Mouse (Mus musculus) heart, embryonic 11.5 days (tissue): ENCODE measurements around the gene Zeb2. TPM values are rescaled to one million over a fixed set of nuclear protein-coding genes. Genes with fewer than 3 reads are reported as not detected.

Experiments
- ATAC-seq: fragments of 200-750 bp; cut with Nextera tagmentation; replicated peaks from 2 replicates; pipeline ENCODE4 v1.8.0; 2017; ENCODE audit warnings: moderate library complexity; ENCODE audit not compliant: insufficient number of reproducible peaks, low FRiP score, low TSS enrichment
- H3K27ac ChIP-seq: fragments of 300-500 bp; sonication (generic); 2 replicates; pipeline ENCODE4 v1.5.1; 2014; ENCODE audit warnings: mild to moderate bottlenecking, low read depth, low read length
- H3K27me3 ChIP-seq: fragments of 300-500 bp; sonication (generic); 2 replicates; pipeline ENCODE4 v1.6.1; 2014; ENCODE audit warnings: mild to moderate bottlenecking, low read length, mixed read lengths; ENCODE audit not compliant: control insufficient read depth, insufficient read depth
- H3K36me3 ChIP-seq: fragments of 300-500 bp; sonication (generic); 2 replicates; pipeline ENCODE4 v1.6.1; 2014; ENCODE audit warnings: mild to moderate bottlenecking, low read length, moderate library complexity, mixed read lengths; ENCODE audit not compliant: control insufficient read depth, insufficient read depth
- H3K4me1 ChIP-seq: fragments of 300-500 bp; sonication (generic); 2 replicates; pipeline ENCODE4 v1.6.1; 2014; ENCODE audit warnings: low read length; ENCODE audit not compliant: control insufficient read depth, insufficient read depth
- H3K4me2 ChIP-seq: fragments of 300-500 bp; sonication (generic); 2 replicates; pipeline ENCODE4 v1.6.1; 2014; ENCODE audit warnings: mild to moderate bottlenecking, moderate library complexity
- H3K4me3 ChIP-seq: fragments of 300-500 bp; sonication (generic); 2 replicates; pipeline ENCODE4 v1.5.1; 2014; ENCODE audit warnings: low read depth, low read length
- H3K9ac ChIP-seq: fragments of 300-500 bp; sonication (generic); 2 replicates; pipeline ENCODE4 v1.6.1; 2014; ENCODE audit warnings: mild to moderate bottlenecking, low read depth, low read length, moderate library complexity
- H3K9me3 ChIP-seq: fragments of 300-500 bp; sonication (generic); replicated peaks from 2 replicates; pipeline ENCODE4 v1.6.1; 2016; ENCODE audit warnings: low read length; ENCODE audit not compliant: control insufficient read depth
- WGBS: fragments of 180-500 bp; shearing (Covaris S2); extraction: QIAGEN DNeasy Blood & Tissue Kit; methylation state at CpG from one replicate; pipeline ENCODE4 v1.1.7; 2014; ENCODE audit not compliant: insufficient replicate concordance; 5-methylcytosine and 5-hydroxymethylcytosine counted together
- polyA plus RNA-seq: library from polyadenylated mRNA; unstranded; fragments of >200 nt; fragmentation: Nextera tagmentation; extraction: Ambion mirVana; gene quantifications from 2 replicates; pipeline ENCODE4 v1.2.1, GENCODE M21; 2014

The Zeb2 gene
- polyA plus RNA-seq, 1 experiment from 2014 or later, result 27.5 TPM

- no peak overlapping the region for H3K4me3 ChIP-seq
- no peak for ATAC-seq
- H3K36me3 ChIP-seq, result no peaks in the 10 kb centered on the region
- H3K27me3 ChIP-seq, result no peaks in the 10 kb centered on the region
- peaks cover 30% of the 10 kb centered on the region for H3K4me1 ChIP-seq
- H3K4me2 ChIP-seq, result no peak overlapping the region
- H3K27ac ChIP-seq, result no peak overlapping the region
- 59% methylated on average over 6 of the region's 6 CpGs for WGBS
- no peaks in the 10 kb centered on the region for H3K9me3 ChIP-seq
- H3K9ac ChIP-seq, result no peak overlapping the region
Observed at GRCm38 (mm10) chr2:45070612-45071276, 46.5 kb downstream of the Zeb2 start.

- Histone ChIP-seq H3K27me3 (no peaks in the 10 kb centered on the region), H3K36me3 (no peaks in the 10 kb centered on the region), H3K9ac (no peak overlapping the region), H3K9me3 (no peaks in the 10 kb centered on the region), H3K4me2 (no peak overlapping the region), H3K27ac (0 out of 2 replicates have a peak overlapping the region, but pooled peaks have one; percentile 29), H3K4me1 (peaks cover 30% of the 10 kb centered on the region), H3K4me3 (no peak overlapping the region)
- ATAC-seq, result no peak
- WGBS, result 87% methylated on average over 7 of the region's 7 CpGs
Observed at GRCm38 (mm10) chr2:45068792-45069550, 48.2 kb downstream of the Zeb2 start.

- H3K4me3 ChIP-seq, result no peak overlapping the region
- WGBS, result 7% methylated on average over 5 of the region's 5 CpGs
- peak overlapping the region; percentile 38; the same call in 1 of the 2 replicates for H3K4me2 ChIP-seq
- peak; percentile 57; the same call in 1 of the 2 replicates for ATAC-seq
- no peaks in the 10 kb centered on the region for H3K9me3 ChIP-seq
- peaks cover 45% of the 10 kb centered on the region for H3K4me1 ChIP-seq
- no peaks in the 10 kb centered on the region for H3K36me3 ChIP-seq
- H3K27me3 ChIP-seq, result no peaks in the 10 kb centered on the region
- peak overlapping the region; percentile 80 for H3K27ac ChIP-seq
- 0 out of 2 replicates have a peak overlapping the region, but pooled peaks have one; percentile 4 for H3K9ac ChIP-seq
Observed at GRCm38 (mm10) chr2:45067116-45067515, 50.1 kb downstream of the Zeb2 start.

GRCm38 (mm10) chr2:45063300-45063890 is 53.8 kb downstream of the Zeb2 start:
- peak overlapping the region; percentile 35; the same call in 1 of the 2 replicates for H3K27ac ChIP-seq

GRCm38 (mm10) chr2:45062136-45062535 is 55.1 kb downstream of the Zeb2 start:
- Histone ChIP-seq H3K4me3 (no peak overlapping the region), H3K9me3 (no peaks in the 10 kb centered on the region), H3K27me3 (no peaks in the 10 kb centered on the region), H3K9ac (no peak overlapping the region), H3K4me1 (peaks cover 45% of the 10 kb centered on the region), H3K4me2 (no peak overlapping the region), H3K36me3 (no peaks in the 10 kb centered on the region), H3K27ac (no peak overlapping the region)
- no peak for ATAC-seq
- WGBS, result 76% methylated on average over 6 of the region's 6 CpGs

More at GRCm38 (mm10) chr2:45063300-45063890, 53.8 kb downstream of the Zeb2 start:
- no peaks in the 10 kb centered on the region for H3K9me3 ChIP-seq
- no peak for ATAC-seq
- H3K27me3 ChIP-seq, result no peaks in the 10 kb centered on the region
- no peak overlapping the region for H3K9ac ChIP-seq
- WGBS, result 31% methylated on average over 7 of the region's 7 CpGs
- H3K36me3 ChIP-seq, result no peaks in the 10 kb centered on the region
- H3K4me2 ChIP-seq, result no peak overlapping the region
- H3K4me1 ChIP-seq, result peaks cover 47% of the 10 kb centered on the region
- H3K4me3 ChIP-seq, result no peak overlapping the region

GRCm38 (mm10) chr2:45060768-45061167 is 56.4 kb downstream of the Zeb2 start:
- Histone ChIP-seq H3K4me2 (no peak overlapping the region), H3K36me3 (no peaks in the 10 kb centered on the region), H3K9ac (no peak overlapping the region), H3K9me3 (no peaks in the 10 kb centered on the region), H3K27ac (no peak overlapping the region), H3K27me3 (no peaks in the 10 kb centered on the region), H3K4me3 (no peak overlapping the region), H3K4me1 (peaks cover 54% of the 10 kb centered on the region)
- no peak for ATAC-seq
- 73% methylated on average over 4 of the region's 4 CpGs for WGBS

GRCm38 (mm10) chr2:45060202-45060601 is 57.0 kb downstream of the Zeb2 start:
- Histone ChIP-seq H3K9me3 (no peaks in the 10 kb centered on the region), H3K4me2 (no peak overlapping the region), H3K36me3 (no peaks in the 10 kb centered on the region), H3K27me3 (no peaks in the 10 kb centered on the region), H3K9ac (no peak overlapping the region), H3K27ac (no peak overlapping the region), H3K4me1 (peaks cover 59% of the 10 kb centered on the region), H3K4me3 (no peak overlapping the region)
- no peak for ATAC-seq
- WGBS, result 76% methylated on average over 9 of the region's 9 CpGs

- Histone ChIP-seq H3K27ac (no peak overlapping the region), H3K36me3 (no peaks in the 10 kb centered on the region), H3K27me3 (no peaks in the 10 kb centered on the region), H3K4me2 (no peak overlapping the region), H3K4me1 (peaks cover 65% of the 10 kb centered on the region), H3K4me3 (no peak overlapping the region), H3K9ac (no peak overlapping the region), H3K9me3 (no peaks in the 10 kb centered on the region)
- no peak for ATAC-seq
- 92% methylated on average over 4 of the region's 4 CpGs for WGBS
Observed at GRCm38 (mm10) chr2:45059599-45059998, 57.6 kb downstream of the Zeb2 start.
